Mouse (Mus musculus) heart, postnatal 14 days (tissue): ENCODE results near the gene Col6a1. TPM values are rescaled to one million over a fixed set of nuclear protein-coding genes. Genes with fewer than 3 reads are reported as not detected.
A peak's percentile ranks its signal among the peaks of the same experiment; 100 is the strongest.

ENCODE experiments used
- DNase-seq, 2 experiments: peaks; one replicate each; pipeline ENCODE4 v3.0.0; 2021 to 2022
- intact Hi-C: fragments of 180-260 bp; cut with DNase I; formaldehyde crosslinking; loops from one replicate; pipeline ENCODE4 v1.15.1; 2025
- total RNA-seq, 2 experiments: library from RNA; stranded (reverse); gene quantifications; 2 replicates each; pipeline ENCODE4 v1.2.3; 2021

Col6a1 gene
- total RNA-seq, 2 experiments from 2014 or later = 142 to 151 TPM

DNA sequence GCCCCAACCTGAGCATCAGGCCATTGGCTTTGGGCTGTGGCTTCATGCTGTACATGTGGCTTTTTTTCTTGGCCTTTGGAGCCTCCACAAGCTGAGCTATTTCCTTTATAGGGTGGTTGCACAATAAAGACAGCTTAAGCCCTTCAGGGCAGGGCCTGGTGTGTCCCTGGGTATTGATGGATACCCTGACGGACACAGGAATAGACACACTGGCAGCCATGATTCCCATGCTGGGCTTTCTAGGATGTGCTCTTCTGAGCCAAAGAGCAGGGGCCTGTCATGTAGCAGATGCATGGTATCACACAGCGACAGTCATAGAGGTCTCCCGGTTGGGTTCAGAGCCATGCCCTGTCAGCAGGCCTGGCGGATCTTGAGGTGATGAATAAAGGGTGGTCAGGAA lies 898 bp upstream of the Col6a1 start:
- DNase-seq = peak in 1 of 2 experiments; percentile 1
- intact Hi-C loops = no loop called here

DNA sequence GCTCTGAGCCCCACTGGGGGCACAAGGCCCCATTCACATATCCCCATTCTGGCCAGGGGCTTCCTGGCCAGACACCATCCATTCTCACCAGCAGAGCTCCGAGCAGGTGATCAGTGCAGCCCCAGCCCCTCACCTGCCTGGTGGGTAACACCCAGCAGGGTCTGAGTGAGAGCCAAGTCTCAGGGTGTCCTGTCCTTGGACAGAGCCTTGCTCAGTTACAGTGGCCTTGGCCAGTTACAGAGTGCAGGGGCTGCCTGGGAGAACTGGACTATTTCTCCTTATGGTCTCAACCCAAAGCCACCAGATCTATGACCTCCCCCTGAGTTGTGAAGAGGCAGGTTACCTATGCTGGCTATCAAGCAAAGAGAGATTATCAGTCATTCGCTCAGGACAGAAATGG lies 871 bp downstream of the Col6a1 start:
- peak in 1 of 2 experiments; percentile 2 for DNase-seq
- intact Hi-C loops = no loop called here

DNA sequence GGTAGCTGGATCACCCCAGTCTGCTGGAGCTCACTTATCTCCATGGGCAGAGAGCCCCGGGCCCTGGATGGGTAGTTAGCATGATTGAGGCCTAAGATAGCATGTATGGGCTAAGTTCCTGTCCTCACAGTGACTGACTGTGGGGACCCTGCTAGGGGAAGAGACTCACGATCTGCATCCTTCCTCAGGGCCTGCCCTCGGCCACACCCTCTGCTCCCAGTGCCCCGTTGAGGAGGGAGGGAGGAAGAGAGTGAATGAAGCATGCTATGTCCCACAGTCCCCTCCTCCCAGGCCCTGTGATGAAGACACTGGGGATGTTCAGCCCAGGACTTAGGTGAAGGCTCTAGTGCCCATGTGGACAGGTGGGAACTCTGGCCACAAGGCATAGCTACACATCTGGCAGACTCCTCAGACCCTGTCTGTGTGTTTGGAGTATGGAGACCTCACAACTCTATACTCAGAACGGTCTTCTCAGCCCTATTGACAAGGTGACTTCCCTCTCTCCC lies 1.7 kb downstream of the Col6a1 start:
- DNase-seq = peak in 1 of 2 experiments; percentile 8
- intact Hi-C loops = no loop called here

DNA sequence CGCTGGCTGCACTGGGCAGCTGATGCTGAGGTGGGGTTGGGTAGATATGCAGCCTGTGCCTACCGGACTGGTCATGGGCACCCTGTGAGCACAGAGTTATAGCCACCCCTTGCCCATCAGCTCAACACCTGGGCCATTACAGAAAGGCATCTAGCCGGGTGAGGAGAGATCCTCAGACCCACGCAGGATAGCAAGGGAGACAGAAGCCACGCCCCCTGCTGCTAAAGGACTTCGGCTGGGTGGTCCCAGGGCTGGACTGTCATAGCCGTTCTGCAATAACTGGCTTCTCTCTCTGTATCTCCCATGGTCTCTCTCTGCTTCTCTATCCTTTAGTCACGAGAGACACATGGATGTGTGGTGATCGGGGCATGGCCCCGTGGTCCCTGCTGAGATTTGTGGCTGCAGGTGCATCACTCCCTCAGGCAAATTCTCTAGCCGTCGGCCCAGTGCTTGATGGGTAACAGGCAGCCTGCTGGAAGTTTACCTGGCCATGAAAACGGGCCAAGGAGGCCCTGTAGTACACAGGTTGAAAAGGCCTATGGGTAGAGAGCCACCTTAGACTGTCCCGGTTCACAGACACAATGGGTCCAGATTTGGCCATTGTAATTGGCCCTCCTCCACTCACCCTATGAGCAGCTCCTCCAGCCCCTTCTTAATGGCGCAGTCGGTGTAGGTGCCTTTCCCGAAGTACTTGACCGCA lies 3.1 kb downstream of the Col6a1 start:
- DNase-seq = peak in 1 of 2 experiments; percentile 1
- intact Hi-C loops = no loop called here

DNA sequence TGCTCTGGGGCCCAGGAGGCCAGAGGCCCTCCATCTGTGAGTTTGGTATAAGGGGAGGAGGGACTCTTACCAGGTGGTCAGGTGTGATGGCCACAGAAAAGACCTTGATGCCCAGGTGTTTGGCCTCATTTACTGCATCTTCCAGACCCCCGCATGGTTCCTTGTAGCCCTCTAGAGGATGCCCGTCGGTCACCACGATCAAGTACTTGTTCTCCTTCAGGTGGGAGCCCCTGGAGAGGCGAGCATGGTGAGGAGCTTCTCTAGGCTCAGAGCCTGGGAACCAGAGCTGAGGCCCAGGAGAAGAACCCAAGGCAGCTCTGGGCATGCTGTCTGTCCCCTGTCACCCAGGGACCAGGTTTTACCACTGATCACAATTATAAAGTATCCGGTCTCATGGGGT lies 4.2 kb downstream of the Col6a1 start:
- no peak for DNase-seq
- intact Hi-C loops = no loop called here

DNA sequence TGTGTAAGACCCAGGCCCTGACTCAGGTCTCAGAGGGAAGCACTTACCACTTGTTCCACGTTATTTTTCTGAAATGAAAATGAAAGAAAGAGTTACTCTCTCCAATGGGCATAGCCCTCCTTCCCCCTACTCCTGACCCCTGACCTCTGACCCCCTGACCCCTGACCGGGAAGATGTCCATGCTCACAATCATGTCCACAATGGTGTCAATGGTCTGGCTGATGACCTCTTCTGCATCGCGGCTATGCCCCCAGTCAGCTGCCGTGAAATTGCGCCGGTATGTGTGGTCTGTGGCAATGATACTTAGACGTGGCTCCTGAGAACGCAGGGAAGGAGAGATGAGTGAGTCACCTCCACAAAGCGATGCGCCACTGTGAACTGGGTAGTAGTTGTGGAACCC lies 4.8 kb downstream of the Col6a1 start:
- intact Hi-C loops = no loop called here
- no peak for DNase-seq

DNA sequence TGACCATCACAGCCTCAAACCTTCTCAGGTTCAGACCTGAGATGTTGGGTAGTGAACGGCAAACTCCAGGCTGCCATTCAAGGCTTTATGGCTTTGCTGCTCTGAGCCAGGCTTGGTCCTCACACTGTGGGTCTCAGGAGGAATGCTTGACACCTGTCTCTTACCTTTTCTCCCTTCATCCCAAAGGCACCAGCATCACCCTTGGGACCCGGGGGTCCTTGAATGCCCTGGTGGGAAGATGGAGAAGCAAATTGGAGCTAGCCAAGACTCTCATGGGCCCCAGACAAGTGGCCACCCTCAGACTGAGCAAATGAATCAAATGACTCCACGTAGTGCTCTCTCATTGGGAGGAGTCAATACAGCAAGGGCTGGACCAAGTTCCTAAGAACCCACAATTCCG lies 8.3 kb downstream of the Col6a1 start:
- no peak for DNase-seq
- intact Hi-C loops = no loop called here

DNA sequence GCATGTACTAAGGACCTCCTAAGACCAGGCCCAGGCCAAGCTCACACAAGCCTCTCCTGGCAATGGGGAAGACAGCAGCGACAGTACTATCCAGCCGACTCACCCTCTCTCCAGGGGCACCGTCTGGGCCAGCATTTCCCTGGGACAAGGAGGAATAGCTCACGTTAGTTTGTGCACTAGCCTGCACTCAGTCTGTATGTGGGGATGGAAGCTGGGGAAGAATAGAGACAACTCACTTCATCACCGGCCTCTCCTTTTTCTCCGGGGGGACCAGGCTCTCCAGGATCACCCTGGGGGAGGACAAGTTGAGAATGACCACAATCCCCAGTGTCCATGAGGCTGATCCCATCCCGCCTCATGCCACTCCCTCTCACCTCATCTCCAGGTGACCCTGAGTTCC lies 8.9 kb downstream of the Col6a1 start:
- DNase-seq = no peak
- intact Hi-C loops = no loop called here

DNA sequence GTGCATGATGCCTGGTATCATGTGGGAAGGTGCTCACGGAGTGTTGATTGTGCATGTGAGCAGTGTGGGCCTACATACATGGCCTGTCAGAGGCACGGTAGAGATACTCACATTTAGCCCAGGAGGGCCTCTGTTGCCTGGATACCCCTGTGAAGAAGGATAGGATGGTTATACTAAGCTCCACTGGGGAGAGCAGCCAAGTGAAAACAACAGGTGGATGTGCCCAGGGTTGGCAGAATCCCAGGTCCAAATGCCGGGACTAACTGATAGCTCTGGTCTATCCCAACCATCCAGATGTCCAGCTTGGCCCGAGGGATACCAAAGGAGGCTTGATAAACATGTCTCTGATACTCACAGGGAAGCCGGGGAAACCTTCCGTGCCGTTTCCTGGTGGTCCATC lies 11.7 kb downstream of the Col6a1 start:
- intact Hi-C loops = no loop called here

DNA sequence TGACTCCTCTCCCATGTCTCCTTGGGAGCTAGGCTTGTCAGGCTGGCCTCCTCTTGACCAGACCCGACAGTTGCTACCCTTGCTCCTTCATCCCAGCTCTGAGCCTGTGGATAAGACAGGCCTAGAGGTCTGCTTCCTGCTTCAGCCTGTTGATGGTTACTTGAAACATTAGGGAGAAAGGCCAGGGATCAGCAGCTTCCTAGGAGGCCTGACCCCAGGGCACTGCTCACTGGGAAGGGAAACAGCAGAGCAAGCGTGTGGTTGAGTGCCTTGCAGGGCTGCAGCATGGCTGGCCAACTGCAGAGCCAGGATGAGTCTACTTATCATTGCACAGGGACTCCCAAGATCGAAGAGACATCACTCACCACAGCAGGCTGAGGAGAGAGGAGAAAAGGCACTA lies 13.5 kb downstream of the Col6a1 start:
- no peak for DNase-seq
- intact Hi-C loops = no loop called here

More for the DNA sequence above, 11.7 kb downstream of the Col6a1 start:
- no peak for DNase-seq

DNA sequence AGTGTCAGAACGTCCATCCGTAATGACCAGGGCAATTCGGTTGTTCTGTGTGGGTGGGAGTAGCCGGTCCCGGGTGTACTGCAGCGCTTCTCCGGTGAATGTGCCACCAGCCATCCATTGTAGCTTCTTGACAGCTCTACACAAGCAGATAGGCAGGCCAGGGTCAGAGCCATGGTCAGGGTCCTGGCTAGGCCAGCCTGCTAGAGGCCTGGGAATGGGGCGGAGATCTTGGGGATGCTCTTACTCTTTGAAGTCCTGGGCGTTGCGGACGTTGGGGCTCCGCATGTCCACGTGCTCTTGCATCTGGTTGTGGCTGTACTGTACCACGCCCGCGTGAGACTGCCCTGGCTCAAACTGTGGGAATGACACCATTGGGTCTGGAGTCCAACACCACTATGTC lies 14.6 kb downstream of the Col6a1 start:
- intact Hi-C loops = no loop called here
- no peak for DNase-seq

DNA sequence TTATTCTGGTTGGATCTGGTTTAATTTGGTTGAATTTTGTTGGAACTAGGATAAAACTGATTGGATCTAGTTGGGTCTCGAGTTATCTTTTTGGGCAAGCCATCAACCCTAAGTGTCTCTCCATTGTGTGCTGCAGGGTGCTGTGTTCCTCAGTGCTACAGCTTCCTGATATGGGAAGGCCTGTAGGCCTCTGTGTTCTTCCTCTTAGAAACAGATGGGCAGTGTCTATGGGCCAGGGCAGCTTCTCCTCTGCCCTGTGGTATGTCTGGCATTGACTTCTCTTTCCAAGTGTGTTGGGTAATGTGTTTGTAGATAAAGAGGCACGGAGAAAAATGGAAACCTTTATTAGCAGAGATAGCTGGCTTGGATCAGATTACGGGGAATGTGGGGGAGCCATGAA lies 17.5 kb downstream of the Col6a1 start:
- no peak for DNase-seq

DNA sequence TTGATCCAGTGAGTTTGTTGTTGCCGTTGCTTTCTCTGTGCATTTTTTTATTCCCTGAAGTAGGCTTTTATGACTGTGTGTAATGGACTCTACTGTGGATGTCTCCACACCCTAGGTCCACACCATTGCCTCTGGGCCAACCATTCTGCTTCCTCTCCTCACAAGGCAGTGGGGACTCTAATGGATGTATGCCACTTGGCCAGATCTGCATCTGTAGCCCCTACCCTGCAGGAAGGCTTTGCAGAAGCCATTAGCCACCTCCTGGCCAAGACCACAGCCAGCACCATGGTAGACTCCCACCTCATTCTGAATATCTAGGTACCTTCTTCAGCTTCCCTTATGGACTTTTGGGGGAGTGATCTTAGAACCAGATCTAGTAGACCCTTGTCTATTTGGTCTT lies 18.4 kb downstream of the Col6a1 start:
- DNase-seq = no peak
- intact Hi-C loops = no loop called here

More for the DNA sequence above, 17.5 kb downstream of the Col6a1 start:
- intact Hi-C loops = no loop called here

DNA sequence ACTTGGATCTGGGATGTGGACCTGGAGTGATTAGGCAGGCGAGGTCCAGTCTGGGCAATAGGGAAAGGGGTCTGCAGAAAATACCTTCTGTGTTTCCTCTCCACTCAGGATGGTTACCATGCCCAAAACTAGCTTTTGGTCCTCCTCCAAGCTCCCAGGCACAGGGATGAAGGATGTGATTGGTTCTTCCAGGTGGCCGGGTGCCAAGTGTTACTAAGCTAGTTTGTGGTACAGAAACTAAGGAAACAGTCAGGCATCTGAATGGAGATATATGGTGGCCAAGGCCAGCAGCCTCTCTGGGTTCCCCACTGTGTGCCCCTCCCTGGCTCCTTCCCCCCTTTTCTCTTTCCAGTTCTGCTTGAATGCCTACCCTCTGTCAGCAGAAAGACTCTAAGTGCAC lies 19.0 kb downstream of the Col6a1 start:
- DNase-seq = no peak
- intact Hi-C loops = no loop called here

DNA sequence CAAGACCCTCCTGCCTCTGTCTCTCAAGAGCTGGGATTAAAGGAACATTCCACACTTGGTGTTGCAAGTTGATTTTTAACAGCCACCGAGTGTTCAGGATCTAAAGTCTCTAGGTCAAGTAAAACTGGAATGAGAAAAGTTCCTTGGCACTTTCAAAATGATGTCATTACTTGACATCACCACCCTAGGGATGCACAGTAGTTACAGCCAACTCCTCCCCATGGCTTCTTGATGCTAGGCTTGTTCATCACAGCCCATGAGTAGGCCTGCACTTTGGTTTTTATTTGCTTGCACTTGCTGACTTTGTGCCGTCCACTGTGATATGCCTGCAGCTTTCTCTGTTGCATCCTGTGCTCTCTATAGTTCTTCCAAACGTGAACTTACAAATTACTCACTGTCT lies 21.6 kb downstream of the Col6a1 start:
- intact Hi-C loops = no loop called here
- no peak for DNase-seq

DNA sequence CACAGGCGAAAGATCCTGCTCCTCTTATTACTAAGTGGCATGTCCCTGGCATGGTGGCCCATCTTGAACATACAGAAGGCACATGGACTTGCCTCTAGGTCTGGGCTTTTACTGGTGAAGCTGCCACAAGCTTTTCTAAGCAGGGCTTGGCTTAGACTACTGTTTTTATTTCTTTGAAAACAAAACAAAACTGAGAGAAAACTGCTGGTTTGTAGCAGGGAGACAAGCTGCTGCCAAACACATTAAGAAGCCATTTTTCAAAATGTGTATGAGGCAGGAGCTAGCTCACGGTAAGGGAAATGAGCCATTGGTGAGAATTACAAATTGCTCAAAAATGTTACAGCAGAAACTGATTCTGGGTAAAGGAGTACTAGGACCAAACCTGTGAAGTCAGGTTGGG lies 24.5 kb downstream of the Col6a1 start:
- no peak for DNase-seq
- intact Hi-C loops = no loop called here

DNA sequence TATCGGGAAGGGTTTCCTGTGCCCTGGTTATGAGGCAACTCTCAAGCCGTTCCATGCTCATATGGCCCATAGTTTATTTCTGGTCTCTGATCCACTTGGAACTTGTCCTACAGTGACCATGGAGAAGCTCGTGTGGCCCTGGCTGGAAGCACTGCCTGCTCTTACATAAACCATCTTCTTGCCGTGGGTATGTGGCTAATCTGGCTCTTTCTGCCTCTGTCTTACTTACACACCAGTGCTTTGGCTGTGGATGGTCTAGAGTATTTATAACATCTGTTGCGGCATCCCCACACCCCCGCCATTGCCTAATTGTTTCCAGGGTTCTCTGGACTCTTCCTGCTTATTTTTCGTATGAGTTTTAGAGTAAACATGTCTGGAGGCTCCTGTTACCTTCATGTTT lies 26.2 kb downstream of the Col6a1 start:
- no peak for DNase-seq
- intact Hi-C loops = no loop called here

DNA sequence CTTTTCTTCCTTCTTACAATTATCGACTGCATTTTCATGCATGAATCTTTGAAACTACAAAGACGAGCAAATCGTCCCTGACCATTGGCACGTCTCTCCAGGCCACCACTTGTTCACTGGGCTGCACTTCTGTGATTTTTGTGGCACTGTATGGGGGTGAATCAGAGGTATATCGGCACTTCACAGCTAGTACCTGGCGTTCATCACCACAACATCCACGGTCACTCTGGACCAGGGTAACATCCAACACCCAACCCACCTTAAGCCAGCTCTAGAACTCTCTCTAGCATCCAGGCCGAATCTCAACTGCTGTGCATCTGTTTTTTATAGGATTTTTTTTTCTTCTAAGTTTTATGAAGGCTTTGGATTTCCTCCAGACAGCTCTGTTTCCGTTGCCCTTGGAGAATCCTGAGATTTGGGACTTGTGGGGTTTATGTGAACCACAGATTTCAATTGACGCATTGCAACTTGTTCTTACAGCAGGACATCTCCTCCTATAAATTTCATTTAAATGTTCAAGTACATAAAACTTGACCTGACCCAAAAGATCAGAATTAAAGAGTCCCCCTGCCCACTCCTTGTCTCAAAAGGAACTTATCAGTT lies 30.6 kb downstream of the Col6a1 start:
- intact Hi-C loops = no loop called here
- no peak for DNase-seq

DNA sequence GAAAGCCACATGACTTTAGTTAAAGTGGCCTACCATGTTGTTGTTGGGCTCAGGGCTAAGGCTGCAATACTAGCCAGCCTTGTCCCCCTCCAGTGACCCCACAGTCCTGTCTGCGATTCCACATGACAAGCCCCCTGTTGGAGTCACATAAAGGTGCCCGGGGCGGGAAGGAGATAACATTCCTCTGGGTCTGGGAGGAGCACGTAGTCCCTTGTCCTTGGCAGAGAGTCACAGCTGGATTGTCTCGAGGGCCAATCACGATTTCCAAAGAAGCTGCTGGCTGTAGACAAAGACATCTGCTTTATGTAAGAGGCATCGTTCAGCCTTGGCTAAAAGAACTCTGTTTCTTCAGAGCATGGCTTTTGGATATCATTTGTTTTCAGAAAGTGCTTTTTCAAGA lies 31.2 kb downstream of the Col6a1 start:
- intact Hi-C loops = no loop called here
- peak; percentile 44 to 51 for DNase-seq

DNA sequence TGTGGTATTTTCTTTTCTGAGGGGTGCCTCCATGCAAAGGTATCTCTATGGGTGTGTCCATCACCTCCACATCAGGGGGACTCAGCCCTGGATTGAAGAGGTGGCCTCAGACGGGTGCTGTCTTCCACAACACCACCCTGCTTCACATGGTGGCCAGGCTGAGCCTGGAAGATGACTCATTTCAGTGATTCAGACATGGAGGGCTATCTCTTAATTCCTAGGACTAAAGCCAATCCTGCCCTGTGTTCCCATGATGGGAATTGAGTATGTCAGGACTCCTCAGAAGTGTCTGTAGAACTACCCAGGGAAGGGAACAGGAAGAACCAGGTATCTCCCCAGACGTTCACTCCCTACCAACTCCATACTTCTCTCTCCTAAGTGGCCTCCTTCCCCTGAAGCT lies 32.5 kb downstream of the Col6a1 start:
- no peak for DNase-seq
- intact Hi-C loops = no loop called here

DNA sequence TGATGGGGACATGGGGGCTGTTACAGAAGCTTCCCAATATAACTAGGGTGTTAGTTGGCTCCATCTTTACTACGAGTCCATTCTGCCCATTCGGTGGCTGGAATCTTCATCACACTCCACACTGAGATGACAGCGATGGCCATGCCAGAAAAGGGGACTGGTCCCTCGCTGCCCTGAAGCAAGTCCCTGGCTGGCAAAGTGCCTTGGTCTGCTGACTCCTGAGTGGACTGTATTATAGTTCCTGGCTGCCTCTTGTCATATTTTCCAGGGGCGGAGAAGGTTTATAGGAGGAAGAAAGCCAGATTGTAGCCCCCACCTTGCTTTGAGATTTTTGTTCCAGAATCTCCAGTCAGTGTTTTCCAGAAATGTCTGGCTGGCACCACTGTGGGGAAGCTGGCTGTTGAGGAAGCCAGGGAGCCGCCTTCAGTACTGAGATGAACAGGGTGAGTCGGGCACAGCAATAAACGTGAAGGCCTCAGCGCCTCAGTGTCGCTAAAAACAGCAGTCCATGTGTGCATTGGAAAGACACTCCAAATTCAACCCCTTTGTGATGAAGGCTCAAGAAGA lies 40.4 kb downstream of the Col6a1 start:
- intact Hi-C loops = no loop called here
- no peak for DNase-seq

DNA sequence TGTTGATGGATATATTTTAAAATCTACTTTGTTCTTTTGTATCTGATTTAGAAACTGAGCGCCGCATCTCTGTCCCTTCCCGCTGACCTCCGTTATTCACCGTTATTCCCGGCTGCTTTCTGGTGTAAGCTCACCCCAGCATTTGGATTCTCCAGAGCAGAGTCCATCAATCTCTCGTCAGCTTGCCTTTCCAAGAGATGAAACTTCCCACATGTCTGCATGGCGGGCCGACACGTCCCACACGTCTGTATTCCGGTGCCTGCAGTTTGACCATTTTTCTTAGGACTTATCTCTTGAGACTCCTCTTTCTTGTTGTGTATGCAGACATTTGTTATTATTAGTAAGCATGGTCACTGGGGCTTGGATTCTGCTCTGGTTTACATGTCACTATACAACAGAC lies 42.0 kb downstream of the Col6a1 start:
- DNase-seq = no peak
- intact Hi-C loops = no loop called here
